Mouse (Mus musculus) CD4-positive, CD25-positive, alpha-beta regulatory T cell, adult 9 weeks (primary cell): ENCODE data around the gene Vil1. TPM values are rescaled to one million over a fixed set of nuclear protein-coding genes. Genes with fewer than 3 reads are reported as not detected.

Experiments
- polyA plus RNA-seq: library from polyadenylated mRNA; unstranded; fragments of 100-300 nt; shearing (Covaris generic); gene quantifications from one replicate; pipeline ENCODE4 v1.2.1, GENCODE M21; 2017

Gene Vil1
- polyA plus RNA-seq: 0.24 TPM

GRCm38 (mm10) chr1:74408589-74409504, at the start of gene Vil1:
TSS of gene Vil1 (plus strand) at chr1:74409376.

GRCm38 (mm10) chr1:74361812-74362211, 47.4 kb upstream of the Vil1 start, which contains the start of gene Catip:
TSS of gene Catip (plus strand) at chr1:74362108.

GRCm38 (mm10) chr1:74374980-74375379, 34.2 kb upstream of the Vil1 start, which contains the start of gene Slc11a1:
TSS of gene Slc11a1 (plus strand) at chr1:74375195.

GRCm38 (mm10) chr1:74390924-74391748, 18.0 kb upstream of the Vil1 start, which contains the start of gene Ctdsp1:
TSS of gene Ctdsp1 (plus strand) at chr1:74391509.

Other genes with a start within 250 kb of the Vil1 start
- not detected for gene Cxcr1, start 214.7 kb upstream of the Vil1 start, polyA plus RNA-seq
- 833 TPM for gene Arpc2, start 173.3 kb upstream of the Vil1 start, polyA plus RNA-seq
- 1.0 TPM for gene Gpbar1, start 130.8 kb upstream of the Vil1 start, polyA plus RNA-seq
- 272 TPM for gene Aamp, start 124.6 kb upstream of the Vil1 start, polyA plus RNA-seq
- gene Pnkd, start 124.4 kb upstream of the Vil1 start, polyA plus RNA-seq: 94.0 TPM
- 18.2 TPM for gene Tmbim1, start 103.8 kb upstream of the Vil1 start, polyA plus RNA-seq
- gene Catip, start 47.3 kb upstream of the Vil1 start, polyA plus RNA-seq: 0.15 TPM
- gene Slc11a1, start 34.2 kb upstream of the Vil1 start, polyA plus RNA-seq: 2.0 TPM
- 8.3 TPM for gene Ctdsp1, start 17.9 kb upstream of the Vil1 start, polyA plus RNA-seq
- gene Cnot9, start 96.7 kb downstream of the Vil1 start, polyA plus RNA-seq: 37.2 TPM
- 0.65 TPM for gene Plcd4, start 133.5 kb downstream of the Vil1 start, polyA plus RNA-seq
- 21.0 TPM for gene Usp37, start 134.9 kb downstream of the Vil1 start, polyA plus RNA-seq
- gene Zfp142, start 178.9 kb downstream of the Vil1 start, polyA plus RNA-seq: 19.9 TPM
- 16.0 TPM for gene Bcs1l, start 178.9 kb downstream of the Vil1 start, polyA plus RNA-seq
- 35.3 TPM for gene Rnf25, start 192.0 kb downstream of the Vil1 start, polyA plus RNA-seq
- not detected for gene Stk36, start 192.1 kb downstream of the Vil1 start, polyA plus RNA-seq